Mouse (Mus musculus): ENCODE results near the gene Prr15l. TPM values are rescaled to one million over a fixed set of nuclear protein-coding genes. Genes with fewer than 3 reads are reported as not detected.

The Prr15l gene
- total RNA-seq, 2 experiments from 2014 or later = not detected

DNA sequence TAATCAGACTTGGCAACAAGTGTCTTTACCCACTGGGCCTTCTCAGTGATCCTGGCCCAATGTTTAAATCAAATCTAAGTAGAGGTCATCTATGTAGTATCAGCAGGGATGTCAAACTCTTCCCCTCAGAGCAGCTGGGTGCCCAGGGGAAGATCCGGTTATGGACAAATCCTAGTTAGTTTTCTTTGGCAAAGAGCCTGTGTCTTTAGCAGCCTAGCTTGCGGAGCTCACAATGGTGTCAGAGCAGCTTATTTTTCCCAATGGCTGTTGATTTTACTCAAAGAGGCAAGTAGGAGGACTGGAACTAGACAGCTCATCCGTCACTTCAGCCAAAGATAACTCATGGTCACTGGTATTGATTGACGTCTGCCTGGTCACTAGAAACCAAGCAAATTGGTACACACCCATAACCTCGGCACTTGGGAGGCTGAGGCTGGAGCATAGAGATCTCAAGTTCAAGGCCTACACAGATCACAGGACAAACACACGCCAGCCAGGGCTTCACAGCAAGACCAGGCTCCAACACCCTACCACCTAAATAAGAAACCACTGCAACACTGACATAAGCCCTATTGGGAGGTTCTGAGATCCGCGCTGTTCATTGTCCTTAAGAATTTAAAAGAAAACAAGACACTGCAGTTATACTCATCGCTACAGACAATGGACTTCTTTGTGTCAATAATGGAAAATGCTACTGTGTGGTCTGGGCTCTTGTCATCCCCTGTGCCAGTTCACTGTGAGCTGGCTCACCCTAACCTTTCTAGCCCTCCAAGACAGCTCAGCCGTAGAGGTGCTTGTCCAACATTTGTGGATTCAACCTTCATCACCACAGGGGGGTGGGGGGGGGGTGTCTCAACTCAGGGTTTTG is 47.8 kb downstream of the Prr15l start:
- DNase-seq (ENCODE audit: low spot score in 2 of 2) = no peak

GRCm38 (mm10) chr11:96976379-96976687 is 48.4 kb downstream of the Prr15l start:
- no peak for DNase-seq (ENCODE audit: low spot score in 2 of 2)

- peak; percentile 70 to 86 for DNase-seq (ENCODE audit: low spot score in 2 of 2)
Measured at GRCm38 (mm10) chr11:96976911-96977591, 49.1 kb downstream of the Prr15l start.

GRCm38 (mm10) chr11:96977606-96978400 is 49.9 kb downstream of the Prr15l start:
- peak; percentile 97 to 99 for DNase-seq (ENCODE audit: low spot score in 2 of 2)

GRCm38 (mm10) chr11:96978401-96979246 is 50.7 kb downstream of the Prr15l start:
- DNase-seq (ENCODE audit: low spot score in 2 of 2) = no peak

DNA sequence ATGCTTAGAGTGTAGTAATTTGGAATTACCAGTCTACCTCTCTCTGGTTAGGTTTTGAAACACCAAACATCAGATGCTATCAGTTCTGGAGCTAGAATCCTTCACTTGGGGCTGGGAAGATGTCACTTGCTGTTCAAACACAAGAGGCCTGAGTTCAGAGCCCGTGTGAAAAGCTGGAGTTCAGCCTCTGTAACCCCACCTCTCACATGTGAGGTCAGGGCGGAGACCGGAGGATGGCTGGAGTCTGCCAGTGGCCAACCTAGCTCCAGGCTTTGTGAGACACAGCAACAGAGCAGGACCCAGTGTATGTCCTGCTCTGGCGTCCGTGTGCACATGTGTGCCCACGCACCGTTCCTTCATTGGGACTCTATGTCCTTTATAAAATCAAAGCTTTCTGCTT is 51.4 kb downstream of the Prr15l start:
- no peak for DNase-seq (ENCODE audit: low spot score in 2 of 2)

DNA sequence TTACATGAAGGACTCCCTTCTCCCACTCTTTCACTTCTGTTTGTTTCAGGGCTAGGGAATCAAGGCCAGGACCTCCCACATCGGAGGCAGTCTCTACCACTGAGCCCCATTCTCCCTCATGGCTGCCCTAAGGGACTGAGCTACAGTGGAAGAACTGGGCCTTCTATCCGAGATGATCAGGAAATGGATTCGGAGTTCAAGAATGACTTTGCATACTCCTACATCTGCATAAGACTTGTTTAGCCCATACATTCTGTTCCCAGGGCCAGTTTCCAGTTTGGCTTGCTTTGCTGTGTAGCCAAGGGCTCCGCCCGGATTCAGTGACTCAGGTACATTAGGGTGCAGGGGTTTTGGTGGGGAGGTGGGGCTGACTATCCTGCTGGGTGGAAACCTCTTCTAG is 52.1 kb downstream of the Prr15l start:
- DNase-seq (ENCODE audit: low spot score in 2 of 2) = no peak

DNA sequence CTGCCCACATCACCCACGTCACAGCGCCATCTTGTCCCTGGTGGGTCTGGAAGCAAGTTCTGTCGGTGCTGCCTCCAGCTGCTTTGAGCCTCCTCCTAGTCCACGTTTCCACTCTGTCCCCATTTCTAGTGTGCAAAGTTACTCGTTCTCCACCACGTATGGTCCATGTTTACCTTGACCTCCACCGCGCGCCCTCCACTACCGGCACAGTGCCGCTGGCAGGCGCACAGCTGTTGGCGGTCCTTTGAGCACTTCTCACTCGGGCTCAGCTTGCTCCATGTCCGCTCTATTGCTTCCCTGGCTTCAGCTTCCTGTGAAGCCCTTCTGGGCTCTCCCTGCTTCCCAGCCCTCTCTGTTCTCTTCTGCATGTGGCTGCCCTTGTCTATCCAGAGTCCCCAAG is 53.6 kb downstream of the Prr15l start:
- DNase-seq (ENCODE audit: low spot score in 2 of 2) = no peak

GRCm38 (mm10) chr11:96982355-96982754 is 54.5 kb downstream of the Prr15l start:
- peak; percentile 83 for DNase-seq (ENCODE audit: low spot score in 2 of 2)

GRCm38 (mm10) chr11:96982859-96983258 is 55.0 kb downstream of the Prr15l start, which contains the start of gene Sp2:
TSS of gene Sp2 (minus strand) at chr11:96982959.
- no peak for DNase-seq (ENCODE audit: low spot score in 2 of 2)

DNA sequence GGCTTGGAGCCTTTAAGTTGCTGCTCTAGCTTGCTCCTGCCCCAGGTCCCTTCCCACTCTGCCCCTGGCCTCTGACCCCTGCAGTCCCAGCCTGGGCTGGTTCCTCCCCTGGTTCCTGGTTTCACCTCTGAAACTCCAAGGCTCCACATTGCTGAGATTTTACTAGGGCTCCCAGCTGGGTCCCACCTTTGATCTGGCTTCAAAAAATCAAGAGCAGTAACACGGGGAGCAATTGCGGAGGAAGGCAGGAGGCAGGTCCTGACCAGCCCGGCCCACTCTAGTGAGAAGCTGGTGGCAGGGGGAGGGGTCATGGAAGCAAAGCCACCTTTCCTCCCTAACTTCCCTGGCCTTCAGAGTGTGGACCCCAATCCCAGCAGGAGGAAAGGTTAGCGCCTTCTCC is 57.0 kb downstream of the Prr15l start:
- no peak for DNase-seq (ENCODE audit: low spot score in 2 of 2)

GRCm38 (mm10) chr11:96986463-96986862 is 58.6 kb downstream of the Prr15l start:
- no peak for DNase-seq (ENCODE audit: low spot score in 2 of 2)

Other genes starting within 250 kb of the Prr15l start
- 10 to 100 TPM; 48.8 to 48.9 TPM for gene Snx11, start 150.5 kb upstream of the Prr15l start, total RNA-seq (2021)
- 10 to 100 TPM; 40.8 to 43.3 TPM for gene Cbx1, start 139.0 kb upstream of the Prr15l start, total RNA-seq (2021)
- gene Nfe2l1, start 98.1 kb upstream of the Prr15l start, total RNA-seq (2021) = 100 to 1,000 TPM; 292 to 305 TPM
- gene Copz2, start 78.2 kb upstream of the Prr15l start, total RNA-seq (2021) = 1 to 10 TPM; 5.9 to 6.3 TPM
- gene Cdk5rap3, start 11.6 kb upstream of the Prr15l start, total RNA-seq (2021) = 10 to 100 TPM; 27.5 to 31.8 TPM
- gene Pnpo, start 15.9 kb downstream of the Prr15l start, total RNA-seq (2021) = 10 to 100 TPM; 41.9 TPM
- 10 to 100 TPM; 11.4 to 11.9 TPM for gene Sp2, start 54.9 kb downstream of the Prr15l start, total RNA-seq (2021)
- gene Sp6, start 85.3 kb downstream of the Prr15l start, total RNA-seq (2021) = 1 to 10 TPM; 1.4 to 2.0 TPM
- 1 to 10 TPM; 4.2 to 4.6 TPM for gene Scrn2, start 101.8 kb downstream of the Prr15l start, total RNA-seq (2021)
- gene Lrrc46, start 113.3 kb downstream of the Prr15l start, total RNA-seq (2021) = under 1 TPM; 0.33 to 0.37 TPM
- 10 to 100 TPM; 67.4 to 70.6 TPM for gene Mrpl10, start 113.5 kb downstream of the Prr15l start, total RNA-seq (2021)
- gene Osbpl7, start 122.5 kb downstream of the Prr15l start, total RNA-seq (2021) = 10 to 100 TPM; 12.9 to 13.2 TPM
- under 1 TPM in 1 of 2 experiments, not detected in 1; 0.21 TPM for gene Tbx21, start 187.2 kb downstream of the Prr15l start, total RNA-seq (2021)
- gene Tbkbp1, start 223.4 kb downstream of the Prr15l start, total RNA-seq (2021) = 10 to 100 TPM; 54.8 to 58.4 TPM